Mouse (Mus musculus): ENCODE results near the gene Wasf2. TPM values are rescaled to one million over a fixed set of nuclear protein-coding genes. Genes with fewer than 3 reads are reported as not detected.

Gene Wasf2
- total RNA-seq, 2 experiments from 2014 or later, result 77.8 to 88.8 TPM

DNA sequence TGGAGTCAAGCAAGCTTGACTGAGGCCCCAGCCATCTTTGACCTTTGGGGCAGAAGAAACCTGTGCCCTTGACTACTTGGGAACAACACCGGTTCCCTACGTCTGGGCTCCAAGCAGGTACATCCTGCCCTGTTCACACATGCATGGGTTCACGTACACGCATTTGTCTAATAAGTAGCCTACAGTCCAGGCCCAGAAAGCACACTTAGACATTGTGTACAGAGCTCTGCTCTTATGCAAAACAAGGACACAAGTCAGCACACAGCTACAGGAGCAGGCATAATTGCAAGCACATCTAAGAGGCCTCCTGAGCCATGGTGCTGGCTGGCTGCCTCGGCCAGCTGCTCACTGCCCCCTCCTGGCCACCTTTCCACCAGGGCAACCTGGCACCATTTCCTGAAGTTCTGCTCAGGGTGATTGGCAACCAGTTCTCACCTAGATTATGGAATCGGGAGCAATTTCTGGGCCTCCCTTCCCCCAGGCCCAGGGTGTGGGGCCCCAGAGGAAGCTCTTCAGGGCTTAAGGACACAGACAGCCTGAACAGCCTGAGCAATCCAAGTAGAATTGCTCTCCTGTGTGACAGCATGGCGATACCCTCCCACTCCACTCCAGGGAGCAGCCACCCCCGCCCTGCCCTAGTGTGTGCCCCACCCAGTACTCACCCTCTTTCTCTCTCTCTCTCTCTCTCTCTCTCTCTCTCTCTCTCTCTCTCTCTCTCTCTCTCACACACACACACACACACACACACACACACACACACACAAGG, 70.9 kb downstream of the Wasf2 start:
- DNase-seq, result peak; percentile 76 to 83

DNA sequence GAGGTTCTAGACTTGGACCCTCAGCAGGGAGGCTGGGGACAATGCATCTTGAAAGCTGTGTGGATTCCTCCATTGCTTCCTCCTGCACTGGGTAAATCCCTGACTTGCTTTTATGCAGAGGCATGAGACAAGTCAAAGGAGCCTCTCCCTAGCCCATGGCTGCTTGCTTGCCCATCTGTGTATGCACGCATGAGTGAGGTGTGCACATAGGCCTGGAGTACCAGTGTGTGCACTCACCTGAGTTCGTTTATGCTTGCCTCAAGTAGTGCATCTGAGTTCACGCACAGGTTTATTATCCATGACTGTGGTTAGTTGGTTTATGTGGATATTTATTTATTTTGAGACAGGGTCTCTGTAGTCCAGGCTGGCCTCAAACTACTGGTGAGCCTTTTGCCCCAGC, 71.9 kb downstream of the Wasf2 start:
- no peak for DNase-seq

DNA sequence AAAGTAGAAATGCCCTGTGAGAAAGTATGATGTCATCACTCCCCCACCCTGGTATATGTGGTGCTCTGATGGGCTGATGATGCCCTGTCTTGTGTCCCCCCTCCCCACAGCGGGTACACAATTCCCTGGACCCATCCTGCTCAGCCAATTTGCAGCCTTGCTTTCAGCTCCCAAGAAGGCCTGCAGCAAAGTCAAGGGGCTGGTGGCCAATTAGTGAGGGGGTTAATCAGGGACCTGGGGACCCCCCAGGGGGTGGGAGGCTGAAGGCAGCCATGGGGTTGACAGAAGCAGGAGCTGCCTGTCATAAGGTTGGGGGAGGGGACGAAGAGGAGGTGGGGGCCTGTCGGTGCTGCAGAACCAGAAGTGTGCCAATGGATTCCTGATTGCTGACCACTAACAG, 73.3 kb downstream of the Wasf2 start:
- no peak for DNase-seq

DNA sequence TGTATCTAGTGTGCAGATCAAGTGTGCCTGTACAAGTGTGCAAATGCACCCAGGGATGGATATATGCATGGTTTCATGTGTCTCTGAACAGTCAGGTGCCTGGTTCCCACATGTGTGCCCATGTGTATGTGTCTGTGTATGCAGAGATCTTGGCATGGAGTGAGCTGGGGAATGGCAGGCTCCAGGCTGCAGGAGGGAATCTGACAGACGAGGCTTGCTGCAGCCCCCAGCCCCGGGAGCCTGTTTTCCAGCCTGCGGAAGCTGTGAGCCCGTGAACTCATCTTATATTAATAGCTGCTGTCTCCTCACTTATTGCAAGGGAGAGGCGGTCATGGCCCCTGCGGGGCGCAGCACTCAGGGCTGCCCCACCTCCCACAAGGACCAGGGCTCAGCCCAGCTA, 74.1 kb downstream of the Wasf2 start:
- DNase-seq, result no peak

DNA sequence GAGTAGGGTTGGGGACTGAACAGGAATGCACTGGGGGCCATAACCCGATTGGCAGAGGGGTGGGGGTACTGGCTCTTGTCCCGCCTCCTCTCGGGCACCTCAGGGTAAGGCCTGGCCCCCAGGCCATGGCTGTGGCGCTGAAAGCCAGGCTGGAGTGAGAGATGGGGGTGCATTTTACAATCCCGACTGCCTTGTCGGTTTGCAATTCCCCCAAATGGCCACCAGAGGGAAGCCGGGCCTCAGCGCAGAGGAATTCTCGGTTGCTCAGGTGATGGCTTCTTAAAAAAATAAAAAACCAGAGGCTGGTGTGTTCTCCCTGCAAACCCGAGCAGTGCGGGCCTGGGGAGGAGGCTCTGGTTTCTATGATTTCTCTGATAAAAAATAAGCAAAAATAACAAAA, 79.1 kb downstream of the Wasf2 start:
- DNase-seq, result peak in 1 of 2 experiments; percentile 66

DNA sequence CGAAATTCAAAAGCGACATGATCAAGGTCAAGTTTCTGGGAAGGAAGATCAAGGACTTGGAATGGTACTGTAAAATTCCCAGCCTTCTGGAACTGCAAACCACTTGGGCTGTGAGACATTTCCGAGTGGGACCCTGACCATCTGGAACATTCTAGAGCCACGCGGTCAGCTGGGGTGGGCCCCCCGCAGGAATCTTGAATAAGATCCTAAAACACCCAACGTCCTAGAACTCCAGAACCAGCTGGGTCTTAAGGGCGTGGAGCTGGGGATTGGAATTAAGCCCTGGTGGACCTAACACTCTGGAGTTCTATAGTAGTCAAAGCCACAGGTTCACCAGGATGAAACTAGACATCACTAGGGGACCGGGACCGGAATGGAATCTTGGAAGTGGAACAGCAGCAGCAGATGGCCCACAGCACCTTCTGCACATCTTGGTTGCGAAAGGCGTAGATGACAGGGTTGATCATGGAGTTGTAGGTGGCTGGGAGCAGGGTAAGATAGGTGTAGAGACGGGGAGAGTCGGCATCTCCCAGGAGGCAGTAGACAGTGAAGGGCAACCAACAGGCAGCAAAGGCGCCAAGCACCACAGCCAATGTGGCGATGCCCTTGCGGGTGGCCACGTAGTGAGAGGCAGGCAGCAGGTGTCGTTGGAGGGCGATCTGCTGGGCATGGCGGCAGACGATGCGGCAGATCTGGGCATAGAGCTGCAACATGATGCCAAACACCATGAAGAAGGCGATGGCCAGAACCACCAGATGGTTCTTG, 79.9 kb downstream of the Wasf2 start:
- DNase-seq, result no peak

DNA sequence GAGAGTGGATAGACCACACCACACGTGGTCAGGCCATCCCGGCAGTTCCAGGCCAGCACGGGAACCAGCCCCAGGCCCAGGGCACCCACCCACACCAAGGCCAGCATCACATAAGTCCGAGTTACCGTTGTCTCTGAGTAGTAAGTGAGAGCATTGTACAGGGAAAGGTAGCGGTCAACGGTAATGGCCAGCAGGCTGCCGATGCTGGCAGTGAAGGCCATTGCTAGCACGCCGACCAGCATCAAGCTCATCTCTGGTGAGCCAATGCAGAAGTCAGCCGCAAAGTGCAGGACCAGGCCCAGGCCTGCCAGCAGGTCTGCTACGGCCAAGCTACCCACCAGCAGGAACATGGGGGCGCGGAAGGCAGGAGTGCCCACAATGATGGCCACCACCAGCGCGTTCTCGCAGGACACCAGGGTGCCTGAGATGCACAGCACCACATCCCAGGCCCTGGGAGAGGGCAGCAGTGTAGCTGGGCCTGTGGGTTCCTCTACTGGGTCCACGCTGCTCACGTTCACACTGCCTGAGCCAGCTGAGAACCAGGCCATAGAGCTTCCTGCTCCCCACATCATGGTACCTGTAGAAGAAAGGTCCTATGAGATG, 80.6 kb downstream of the Wasf2 start:
- no peak for DNase-seq

DNA sequence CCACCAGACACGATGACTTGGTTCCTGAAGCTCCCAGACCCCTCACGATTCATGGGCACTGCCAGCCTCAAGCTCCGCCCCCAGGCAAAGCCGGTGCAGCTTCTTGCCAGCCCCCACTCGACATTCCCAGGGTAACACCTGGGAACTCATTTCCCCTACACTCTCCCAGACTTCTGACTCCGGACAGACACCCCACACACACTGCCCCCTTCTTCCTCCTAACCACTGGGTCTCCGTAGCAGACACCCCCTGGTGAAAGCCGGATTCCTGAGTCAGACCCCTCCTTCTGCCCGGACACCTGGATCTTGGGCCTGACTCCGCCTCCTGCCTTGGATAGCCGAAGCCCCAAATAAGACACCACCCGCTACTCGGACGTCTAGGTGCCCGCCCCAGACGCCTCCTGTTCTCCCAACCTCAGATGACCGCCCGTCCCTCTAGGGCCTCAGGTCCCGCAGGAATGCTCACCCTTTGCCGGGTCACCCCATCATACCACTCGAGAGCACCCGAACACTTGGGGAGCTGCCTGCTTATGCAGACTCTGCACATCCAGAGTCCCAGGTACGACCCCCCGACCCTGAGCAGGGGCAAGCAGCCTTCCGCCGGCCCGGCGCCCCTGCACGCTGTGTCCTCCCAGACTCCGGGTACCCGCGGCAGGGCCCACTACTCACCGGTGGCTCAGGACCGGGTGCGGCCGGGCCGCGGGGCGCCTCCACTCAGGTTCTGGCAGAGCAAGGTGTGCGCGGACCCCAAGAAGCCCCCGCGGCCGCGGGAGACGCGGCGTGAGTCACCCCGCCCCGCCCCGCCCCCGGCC, 81.7 kb downstream of the Wasf2 start, which contains the start of the genes Cd164l2 and Gpr3:
Cd164l2 (plus strand) TSS at position 381 of the 811 bp plus-strand sequence.
Gpr3 (minus strand) TSS at position 786 of the 811 bp plus-strand sequence.
- DNase-seq, result no peak

DNA sequence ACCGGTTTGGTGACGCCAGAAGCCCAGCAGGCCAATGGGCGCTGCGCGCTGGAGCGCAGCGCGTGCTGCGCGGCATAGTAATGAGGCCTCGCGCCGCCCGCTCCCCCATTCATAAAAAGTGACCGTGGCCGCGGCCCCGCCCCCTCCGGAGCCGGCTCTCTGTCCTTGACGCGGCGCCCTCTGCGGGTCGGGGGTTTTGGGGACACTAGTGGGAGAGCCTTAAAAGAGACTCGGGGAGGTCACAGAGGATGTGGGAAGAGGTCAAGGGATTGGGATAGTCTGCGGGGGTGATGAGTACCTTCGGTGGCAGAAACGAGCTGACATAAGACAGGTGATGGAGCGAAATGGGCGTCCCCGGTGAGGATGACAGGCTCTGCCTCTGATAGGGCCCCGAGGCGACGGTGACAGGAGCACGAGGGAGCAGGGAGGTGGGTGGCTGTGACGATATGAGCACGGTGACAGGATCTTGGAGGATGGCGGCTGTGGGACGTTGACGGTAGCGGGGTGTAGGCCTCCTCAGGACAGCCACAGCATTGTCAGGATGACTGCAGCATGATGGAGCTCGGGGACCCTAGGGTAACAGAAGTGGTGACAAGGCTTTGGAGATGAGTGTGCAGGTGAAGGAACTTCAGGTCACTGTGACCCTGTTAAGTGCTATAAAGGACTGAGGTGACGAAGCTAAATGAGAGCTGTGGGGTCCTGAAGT, 82.4 kb downstream of the Wasf2 start:
- DNase-seq, result peak; percentile 87 to 88

DNA sequence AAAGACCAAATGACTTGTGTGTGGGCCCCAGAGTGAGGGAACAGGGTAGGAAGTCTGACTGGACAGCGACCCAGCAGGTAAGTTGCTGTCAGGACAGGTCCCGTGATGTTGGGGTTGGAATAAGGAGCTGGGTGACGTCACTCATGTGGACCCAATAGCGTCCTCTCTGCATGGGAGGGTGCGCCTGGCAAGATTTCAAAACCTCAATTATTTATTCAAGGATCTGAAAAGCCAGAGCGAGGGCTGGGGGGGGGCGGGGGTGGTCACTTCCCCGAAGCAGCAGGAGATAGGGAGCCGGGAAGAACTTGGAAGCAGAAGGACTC, 82.9 kb downstream of the Wasf2 start:
- DNase-seq, result no peak

DNA sequence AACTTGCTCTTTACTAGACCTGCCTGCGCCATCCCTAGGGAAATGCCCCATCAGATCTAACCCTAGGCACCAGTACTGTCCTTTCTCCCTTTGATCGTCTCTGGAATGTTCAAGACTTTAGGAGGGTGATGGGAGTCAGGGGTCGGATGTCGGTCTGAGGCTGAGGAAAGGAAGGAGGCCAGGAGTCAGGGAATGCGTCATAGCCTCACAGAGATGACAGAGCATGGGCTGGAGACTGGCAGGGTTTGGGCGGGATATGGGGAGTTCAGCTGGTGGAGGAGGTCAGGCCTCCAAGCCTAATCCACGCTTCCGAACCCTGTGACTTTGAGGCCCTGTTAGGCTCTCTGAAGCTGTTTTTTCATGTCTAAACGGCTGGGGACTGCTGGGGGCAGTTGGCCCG, 83.4 kb downstream of the Wasf2 start:
- DNase-seq, result no peak

DNA sequence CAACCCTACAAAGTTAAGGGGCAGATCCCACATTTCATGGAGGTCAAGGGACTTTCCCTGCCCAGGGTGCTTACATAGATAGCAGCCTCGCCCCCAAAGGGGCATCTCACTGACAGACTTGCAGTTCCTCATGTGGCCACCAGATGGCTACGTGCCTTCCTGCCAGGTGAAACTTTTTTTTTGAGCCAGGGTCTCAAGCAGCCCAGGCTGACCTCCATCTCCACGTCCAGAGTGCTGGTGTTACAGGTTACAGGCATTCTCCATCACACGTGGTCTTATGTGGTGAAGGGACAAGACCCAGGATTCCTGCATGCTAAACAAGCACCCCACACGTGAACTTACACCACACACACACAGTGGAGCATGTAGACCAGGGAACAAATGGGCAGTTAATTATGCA, 87.3 kb downstream of the Wasf2 start:
- DNase-seq, result peak in 1 of 2 experiments; percentile 78

DNA sequence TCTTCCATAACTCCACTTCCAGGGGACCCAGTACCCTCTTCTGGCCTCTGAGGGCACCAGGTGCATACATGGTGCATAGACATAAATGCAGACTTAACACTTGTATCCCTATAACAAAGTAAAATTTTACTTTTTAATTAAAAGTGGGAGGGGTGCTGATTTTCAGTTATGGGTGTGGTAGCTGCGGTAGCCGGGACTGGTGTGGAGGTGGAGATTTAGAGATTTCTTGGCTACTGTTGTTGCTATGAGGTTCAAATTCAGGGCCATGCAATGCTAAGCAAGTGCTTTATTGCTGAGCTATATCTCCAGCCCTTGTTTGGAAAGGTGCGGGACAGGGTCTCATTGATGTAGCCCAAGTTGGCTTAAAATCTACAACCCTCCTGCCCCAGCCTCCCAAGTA, 88.4 kb downstream of the Wasf2 start:
- DNase-seq, result no peak

DNA sequence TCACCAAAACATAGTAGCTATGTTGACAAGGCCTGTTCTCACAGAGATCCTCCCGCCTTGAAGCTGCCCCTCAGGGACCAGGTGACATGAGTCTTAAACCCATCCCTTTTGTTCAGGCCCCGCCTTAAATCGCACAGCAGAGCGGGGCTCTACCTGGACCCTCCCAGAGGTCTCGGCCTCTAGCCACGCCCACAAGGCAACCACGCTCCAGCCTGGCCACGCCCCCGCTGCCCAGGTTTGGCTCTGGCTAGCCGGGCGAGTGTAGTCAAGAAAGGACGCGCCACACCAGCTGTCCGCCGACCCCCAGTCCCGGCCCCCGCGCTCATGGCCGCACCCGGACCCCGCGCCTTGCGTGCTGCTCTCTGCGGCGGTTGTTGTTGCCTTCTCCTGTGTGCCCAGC, 90.4 kb downstream of the Wasf2 start:
- DNase-seq, result no peak

DNA sequence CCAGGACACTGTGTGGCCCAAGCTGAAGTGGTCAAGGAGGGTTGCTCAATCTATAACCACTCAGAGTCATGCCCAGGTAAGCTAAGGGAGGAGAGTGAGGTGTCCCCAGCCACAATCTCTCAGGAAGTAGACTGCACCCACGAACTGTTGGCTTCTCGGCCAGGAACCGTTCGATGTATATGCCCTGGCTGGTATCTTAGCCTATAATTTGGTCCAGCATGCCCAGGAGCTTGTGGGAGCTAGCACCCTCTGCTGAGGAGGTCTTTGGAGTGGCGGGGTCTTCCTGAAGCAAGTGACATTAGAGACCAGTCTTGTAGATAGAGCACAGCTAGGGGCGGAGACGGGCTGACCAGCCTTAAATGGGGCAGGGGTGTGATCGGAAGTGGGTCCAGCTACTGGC, 91.4 kb downstream of the Wasf2 start:
- DNase-seq, result no peak

DNA sequence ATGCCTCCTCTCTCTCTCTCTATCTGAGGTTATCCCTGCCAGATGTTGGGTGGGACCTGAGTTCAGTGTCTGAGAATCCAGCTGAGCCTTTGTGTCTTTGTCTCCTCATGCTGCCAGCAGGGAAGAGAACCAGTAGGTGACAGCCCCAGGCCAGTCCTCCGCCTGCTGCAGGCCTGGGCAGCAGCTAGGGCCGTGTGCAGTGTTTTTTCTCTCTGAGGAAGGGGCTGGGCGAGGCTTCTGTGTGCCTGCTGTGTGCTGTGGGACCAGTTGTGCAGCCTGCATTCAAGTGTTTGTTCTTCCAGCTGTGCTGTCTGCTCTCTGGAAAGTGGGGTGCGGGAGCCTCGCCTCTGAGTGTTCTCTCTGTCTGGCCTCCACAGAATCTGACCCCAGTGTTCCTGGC, 93.6 kb downstream of the Wasf2 start:
- DNase-seq, result no peak

DNA sequence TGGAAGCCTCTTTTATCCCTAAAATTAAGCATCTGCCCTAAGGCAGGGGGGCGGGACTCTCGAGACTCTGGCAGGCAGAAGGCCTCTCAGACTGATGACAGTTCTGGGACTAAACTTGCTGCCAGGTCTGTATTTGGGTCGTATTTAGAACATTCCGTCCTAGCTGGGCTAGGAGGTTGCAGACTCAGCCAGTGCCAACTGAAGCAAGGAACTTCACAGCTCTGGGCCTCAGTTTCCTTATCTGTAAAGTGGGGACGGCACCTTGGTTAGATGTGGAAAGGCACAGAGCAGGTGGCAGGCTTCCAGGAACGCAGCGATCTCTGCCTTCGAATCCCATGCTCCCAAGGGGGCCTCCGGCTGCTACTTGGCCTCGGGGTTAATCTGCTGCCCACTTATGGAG, 95.8 kb downstream of the Wasf2 start:
- DNase-seq, result peak; percentile 62 to 77

DNA sequence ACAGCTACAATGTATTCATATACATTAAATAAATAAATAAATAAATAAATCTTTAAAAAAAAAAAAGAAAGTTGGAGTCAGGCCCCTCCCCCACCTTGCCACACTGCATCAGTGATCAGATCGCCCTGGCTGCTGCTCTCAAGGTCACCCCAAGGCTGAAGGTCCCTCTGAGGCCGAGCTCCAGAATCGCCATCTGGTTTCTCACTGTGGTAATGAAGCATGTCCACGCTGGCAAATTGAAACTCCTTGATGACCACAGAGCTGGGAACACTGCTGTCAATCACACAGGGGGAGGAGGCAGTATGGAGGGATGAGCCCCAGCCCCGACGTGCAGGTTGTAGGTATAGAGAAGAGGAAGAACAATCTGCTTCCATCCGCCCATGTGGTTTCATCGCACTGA, 97.3 kb downstream of the Wasf2 start:
- DNase-seq, result no peak

DNA sequence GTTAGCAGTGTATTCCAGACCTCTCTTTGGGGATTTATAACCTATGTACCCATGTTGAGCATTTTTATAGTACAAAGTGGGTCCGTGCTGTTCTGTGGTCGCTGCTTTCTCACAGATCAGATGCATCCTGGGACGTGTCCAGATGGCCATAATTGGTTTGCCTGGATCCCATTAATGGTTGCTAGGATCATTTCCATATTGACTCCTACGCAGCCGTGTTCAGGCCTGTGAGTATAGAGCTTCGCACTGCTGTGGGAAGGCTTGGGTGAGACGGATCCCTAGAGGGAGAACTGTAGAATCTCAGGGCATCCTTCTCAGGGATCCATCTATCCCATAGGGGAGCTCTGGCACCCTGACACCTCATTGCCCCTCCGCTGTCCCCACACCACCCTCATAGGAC, 99.3 kb downstream of the Wasf2 start:
- DNase-seq, result no peak

DNA sequence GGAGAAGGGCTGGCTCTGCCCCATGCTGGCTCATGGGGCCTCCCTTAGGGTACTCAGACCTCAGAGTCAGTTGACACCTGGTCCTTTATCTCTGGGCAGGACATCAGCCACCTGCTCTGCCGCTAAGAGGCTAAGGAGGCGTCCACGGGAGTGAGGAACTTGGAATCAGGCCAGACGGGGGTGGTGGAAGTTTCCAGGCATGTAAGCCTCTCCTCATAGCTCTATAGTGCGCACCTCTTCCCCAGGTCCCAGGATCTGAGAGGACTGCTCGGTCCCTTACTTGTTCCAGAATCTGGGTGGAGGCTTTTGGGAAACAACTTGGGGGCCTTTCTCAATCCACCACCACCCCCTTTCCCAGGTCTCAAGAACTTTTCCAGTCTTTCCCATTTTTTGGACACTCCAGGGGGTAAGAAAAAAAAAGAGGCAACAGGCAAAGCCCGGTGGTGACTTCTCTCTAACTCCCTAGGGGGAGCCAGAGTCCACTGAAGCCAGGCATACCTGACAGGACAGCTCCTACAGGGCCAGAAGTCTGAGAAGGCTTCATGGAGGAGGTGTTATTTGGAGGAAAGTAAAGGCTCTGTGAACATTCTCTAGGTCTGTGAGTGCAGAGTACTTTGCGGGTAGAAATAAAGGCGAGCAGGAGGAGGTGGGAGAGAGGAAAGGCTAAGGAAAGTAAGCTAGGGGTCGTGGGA, 103.1 kb downstream of the Wasf2 start:
- peak; percentile 68 to 75 for DNase-seq

DNA sequence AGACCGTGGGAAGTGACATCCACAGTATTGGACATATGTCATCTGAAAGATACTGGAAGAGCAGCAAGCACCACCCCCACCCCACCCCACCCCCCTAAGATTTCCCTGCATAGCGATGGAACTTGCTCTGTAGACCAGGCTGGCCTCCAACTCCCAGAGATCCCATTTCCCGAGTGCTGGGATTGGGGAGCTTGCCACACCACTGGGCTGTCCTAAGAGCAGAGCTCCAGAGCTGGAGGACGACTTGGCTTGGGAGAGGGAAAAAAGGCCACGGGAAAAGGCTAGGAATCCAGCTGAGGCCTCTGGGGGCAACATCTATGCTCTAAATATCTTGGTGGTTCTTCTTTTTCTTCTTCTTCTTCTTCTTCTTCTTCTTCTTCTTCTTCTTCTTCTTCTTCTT, 104.5 kb downstream of the Wasf2 start:
- no peak for DNase-seq

All from heart, adult 18-20 months (tissue).